Mouse (Mus musculus): ENCODE measurements around the gene Ripk1. TPM values are rescaled to one million over a fixed set of nuclear protein-coding genes. Genes with fewer than 3 reads are reported as not detected.

Gene Ripk1
- total and polyA plus RNA-seq, 3 experiments: 11.4 to 11.8 TPM; not detected in 1

DNA sequence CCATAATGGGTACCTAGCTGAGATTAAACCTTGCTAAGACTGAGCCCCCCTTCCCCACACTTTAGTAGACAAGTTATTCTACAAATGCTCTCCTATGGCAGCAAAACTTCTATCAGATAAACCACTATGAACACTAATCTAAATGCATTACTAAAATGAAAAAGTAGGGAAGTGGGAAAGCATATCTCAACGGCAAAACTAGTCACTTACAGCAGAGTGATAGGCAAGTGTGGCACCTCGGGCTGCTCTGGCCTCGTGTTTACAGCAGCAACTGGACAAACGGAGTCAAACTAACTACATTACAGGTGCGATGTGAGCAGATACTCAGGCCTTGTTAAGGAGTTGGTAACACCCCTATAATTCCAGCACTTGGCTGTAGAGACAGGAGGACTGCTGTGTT lies 12.5 kb upstream of the Ripk1 start (continued):
- TF ChIP-seq USF2 (IDR thresholded peaks at IDR 0.05; ENCODE audit: borderline replicate concordance in 1 of 2, insufficient read depth in 1 of 2, low read depth in 1 of 2, low read length in 2 of 2) (no peak), POLR2AphosphoS2 (IDR thresholded peaks at IDR 0.05; ENCODE audit: low read length) (no peak), CHD1 (IDR thresholded peaks at IDR 0.05; ENCODE audit: low read depth, low read length) (no peak), USF1 (IDR thresholded peaks at IDR 0.05; ENCODE audit: low read depth, low read length) (no peak), GABPA (IDR thresholded peaks at IDR 0.05; ENCODE audit: low read depth, low read length) (no peak), SIN3A (IDR thresholded peaks at IDR 0.05; ENCODE audit: low read length) (no peak), NRF1 (IDR thresholded peaks at IDR 0.05; ENCODE audit: insufficient read depth, low read depth, low read length, poor library complexity, severe bottlenecking) (no peak), NELFE (IDR thresholded peaks at IDR 0.05; ENCODE audit: low read depth, low read length) (no peak), BHLHE40 (IDR thresholded peaks at IDR 0.05; ENCODE audit: borderline replicate concordance, low read depth, low read length) (no peak), POLR2A (IDR thresholded peaks at IDR 0.05; ENCODE audit: control insufficient read depth in 1 of 2, insufficient read depth in 1 of 2, low read depth in 1 of 2, low read length in 2 of 2, poor library complexity in 1 of 2) (no peak), GATA1 (IDR thresholded peaks at IDR 0.05; ENCODE audit: low read depth, low read length) (peak; percentile 34; the same call in 1 of the 2 replicates), RCOR1 (IDR thresholded peaks at IDR 0.05; ENCODE audit: low read depth, low read length) (no peak)

DNA sequence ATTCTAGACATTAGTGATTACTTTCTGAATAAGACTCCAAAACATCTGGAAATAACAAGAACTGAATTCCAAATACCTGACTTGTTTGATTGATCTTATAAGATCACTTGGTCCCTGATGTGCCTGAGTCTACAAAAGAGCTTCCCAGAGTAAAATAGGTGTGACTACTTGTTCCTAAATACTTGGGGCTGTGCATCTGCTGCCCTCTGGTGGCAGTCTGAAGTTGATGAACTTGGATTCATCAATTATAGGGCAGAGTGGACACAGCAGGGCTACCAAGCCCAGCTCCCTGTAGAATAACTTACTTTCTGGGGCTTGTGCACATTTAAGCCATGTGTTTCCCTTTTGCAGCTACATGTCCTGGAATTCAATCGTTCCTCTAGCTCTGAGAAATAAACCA lies 7.0 kb upstream of the Ripk1 start:
- Histone ChIP-seq H3K27me3 (ENCODE audit: control insufficient read depth in 1 of 2, insufficient read depth in 2 of 2, low read length in 2 of 2) (no peaks in the 10 kb centered on the region), H3K36me3 (ENCODE audit: control insufficient read depth in 1 of 2, insufficient read depth in 2 of 2, low read length in 2 of 2) (no peaks in the 10 kb centered on the region; a peak in 1 of 4 replicates), H3K4me3 (ENCODE audit: control insufficient read depth in 1 of 2, insufficient read depth in 1 of 2, low read depth in 2 of 2, low read length in 2 of 2) (no peak overlapping the region), H3K27ac (ENCODE audit: control insufficient read depth, low read depth, low read length) (no peak overlapping the region), H3K4me1 (ENCODE audit: control insufficient read depth in 1 of 2, insufficient read depth in 2 of 2, low read length in 2 of 2) (peaks cover 0 to 5% of the 10 kb centered on the region in 2 experiments; a peak in 2 of 4 replicates), H3K79me2 (ENCODE audit: control insufficient read depth, insufficient read depth, low read length, poor library complexity) (no peaks in the 10 kb centered on the region), H3K9ac (ENCODE audit: control insufficient read depth, low read depth, low read length, poor library complexity, severe bottlenecking) (no peak overlapping the region), H3K9me3 (replicated peaks; ENCODE audit: insufficient read depth, low read length) (no peaks in the 10 kb centered on the region)
- TF ChIP-seq USF1 (IDR thresholded peaks at IDR 0.05; ENCODE audit: low read depth, low read length) (no peak), RCOR1 (IDR thresholded peaks at IDR 0.05; ENCODE audit: low read depth, low read length) (no peak), SMC3 (IDR thresholded peaks at IDR 0.05; ENCODE audit: low read depth, low read length) (peak; percentile 94), EP300 (IDR thresholded peaks at IDR 0.05; ENCODE audit: low read depth in 1 of 2, low read length in 2 of 2) (no peak), JUND (IDR thresholded peaks at IDR 0.05; ENCODE audit: low read depth, low read length) (no peak), ZC3H11A (IDR thresholded peaks at IDR 0.05; ENCODE audit: low read depth, low read length) (peak; percentile 82), NRF1 (IDR thresholded peaks at IDR 0.05; ENCODE audit: insufficient read depth, low read depth, low read length, poor library complexity, severe bottlenecking) (no peak), E2F4 (IDR thresholded peaks at IDR 0.05; ENCODE audit: borderline replicate concordance, low read depth, low read length) (no peak), MEF2A (IDR thresholded peaks at IDR 0.05; ENCODE audit: extremely low read depth, insufficient replicate concordance, low read depth, low read length, poor library complexity, severe bottlenecking) (no peak), CTCF (IDR thresholded peaks at IDR 0.05 in 2 of 3, conservative IDR thresholded peaks at IDR 0.05 in 1 of 3; ENCODE audit: control insufficient read depth in 1 of 3, insufficient read depth in 1 of 3, low read depth in 2 of 3, low read length in 3 of 3, poor library complexity in 1 of 3, severe bottlenecking in 1 of 3) (peak; percentile 81 to 94 (median 86)), POLR2A (IDR thresholded peaks at IDR 0.05; ENCODE audit: control insufficient read depth in 1 of 2, insufficient read depth in 1 of 2, low read depth in 1 of 2, low read length in 2 of 2, poor library complexity in 1 of 2) (no peak), KAT2A (conservative IDR thresholded peaks at IDR 0.05; ENCODE audit: low read depth, low read length) (no peak), RAD21 (IDR thresholded peaks at IDR 0.05; ENCODE audit: low read depth, low read length) (peak; percentile 95), ETS1 (IDR thresholded peaks at IDR 0.05; ENCODE audit: low read depth, low read length) (no peak), POLR2AphosphoS5 (IDR thresholded peaks at IDR 0.05; ENCODE audit: borderline replicate concordance, low read depth, low read length) (no peak), ZKSCAN1 (IDR thresholded peaks at IDR 0.05; ENCODE audit: low read depth, low read length) (no peak), SIN3A (IDR thresholded peaks at IDR 0.05; ENCODE audit: low read length) (0 out of 2 replicates have a peak, but pooled peaks have one; percentile 31), MYB (IDR thresholded peaks at IDR 0.05; ENCODE audit: low read depth, low read length) (no peak), BHLHE40 (IDR thresholded peaks at IDR 0.05; ENCODE audit: borderline replicate concordance, low read depth, low read length) (no peak), TAL1 (IDR thresholded peaks at IDR 0.05; ENCODE audit: low read length) (no peak), TBP (IDR thresholded peaks at IDR 0.05; ENCODE audit: low read depth, low read length) (no peak), GATA1 (IDR thresholded peaks at IDR 0.05; ENCODE audit: low read depth, low read length) (no peak), HCFC1 (IDR thresholded peaks at IDR 0.05; ENCODE audit: low read depth, low read length) (no peak)
- peak; percentile 87 for DNase-seq (ENCODE audit: low read depth, low spot score)

Measured in MEL (cell line).